Mouse (Mus musculus) testis, adult 2 months (tissue): ENCODE measurements at regions not wholly inside any gene's neighbourhood (a gene's known extent, or its start where the extent isn't known, plus 50 kb on each side); places are given as distances from the start of the nearest gene placed in this dataset.

Experiments used
- CTCF ChIP-seq: fragments of 200-500 bp; IDR thresholded peaks from 2 replicates; pipeline ENCODE4 v1.5.1; 2012; ENCODE audit warnings: low read depth, mild to moderate bottlenecking, inconsistent platforms, low read length, moderate library complexity; ENCODE audit not compliant: control insufficient read depth, insufficient read depth, insufficient replicate concordance
- POLR2A ChIP-seq: fragments of 200-500 bp; IDR thresholded peaks from 2 replicates; pipeline ENCODE4 v1.6.1; 2012; ENCODE audit warnings: low read depth, mild to moderate bottlenecking, inconsistent platforms, low read length, moderate library complexity; ENCODE audit not compliant: control insufficient read depth

DNA sequence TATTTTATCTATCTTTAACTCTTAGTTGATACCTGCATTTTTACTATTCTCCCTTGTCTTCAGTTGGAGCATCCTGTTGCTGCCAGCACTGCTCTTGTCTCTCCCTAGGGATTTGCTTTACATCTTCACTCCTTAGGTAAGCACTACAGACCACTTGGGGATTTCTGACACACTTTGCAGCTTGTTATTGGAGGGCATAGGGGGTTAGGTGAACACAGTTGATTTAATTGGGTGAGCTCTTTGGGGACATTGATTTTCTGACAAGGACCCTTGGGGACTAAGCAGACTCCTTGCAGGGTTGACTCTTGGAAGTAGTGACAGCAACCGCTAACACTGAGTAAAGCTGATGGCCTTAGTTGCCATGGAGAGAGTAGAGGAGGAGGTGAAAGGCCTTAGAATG, 309.0 kb upstream of the Tram1l1 start:
- TF ChIP-seq CTCF (no peak), POLR2A (no peak)
